Mouse (Mus musculus) ES-Bruce4 (cell line): ENCODE data around the gene Bicd2. TPM values are rescaled to one million over a fixed set of nuclear protein-coding genes. Genes with fewer than 3 reads are reported as not detected.

Source experiments
- H3K27ac ChIP-seq: 2 replicates; pipeline ENCODE4 v1.5.1; 2012; ENCODE audit warnings: low read length, inconsistent platforms; ENCODE audit not compliant: insufficient read depth
- H3K27me3 ChIP-seq: 2 replicates; pipeline ENCODE4 v1.6.1; 2012; ENCODE audit warnings: mild to moderate bottlenecking, low read length, inconsistent platforms; ENCODE audit not compliant: control insufficient read depth, poor library complexity, insufficient read depth, severe bottlenecking
- H3K36me3 ChIP-seq: 2 replicates; pipeline ENCODE4 v1.6.1; 2012; ENCODE audit warnings: inconsistent platforms, mild to moderate bottlenecking, low read length, moderate library complexity; ENCODE audit not compliant: control insufficient read depth, poor library complexity, insufficient read depth, severe bottlenecking
- H3K4me1 ChIP-seq: one replicate; pipeline ENCODE4 v1.8.1; 2011; ENCODE audit warnings: low read length; ENCODE audit not compliant: control insufficient read depth, insufficient read depth
- H3K4me3 ChIP-seq: 2 replicates; pipeline ENCODE4 v1.5.1; 2011; ENCODE audit warnings: low read depth, mild to moderate bottlenecking, low read length
- H3K9ac ChIP-seq: 2 replicates; pipeline ENCODE4 v1.6.1; 2012; ENCODE audit warnings: low read depth, mild to moderate bottlenecking, inconsistent platforms; ENCODE audit not compliant: poor library complexity, severe bottlenecking
- H3K9me3 ChIP-seq: replicated peaks from 2 replicates; pipeline ENCODE4 v1.6.1; 2012; ENCODE audit warnings: mild to moderate bottlenecking, low read length, inconsistent platforms; ENCODE audit not compliant: control insufficient read depth, poor library complexity, insufficient read depth, severe bottlenecking
- CTCF ChIP-seq: IDR thresholded peaks from one replicate; pipeline ENCODE4 v1.8.1; 2011; ENCODE audit warnings: low read depth, low read length
- EP300 ChIP-seq: IDR thresholded peaks from 2 replicates; pipeline ENCODE4 v1.6.1; 2011; ENCODE audit warnings: low read depth, low read length; ENCODE audit not compliant: insufficient read depth
- POLR2A ChIP-seq: IDR thresholded peaks from one replicate; pipeline ENCODE4 v1.8.1; 2011; ENCODE audit warnings: low read length; ENCODE audit not compliant: insufficient read depth
- polyA plus RNA-seq: library from polyadenylated mRNA; stranded (reverse); fragments of >200 nt; gene quantifications from 2 replicates; pipeline ENCODE4 v1.2.4, GENCODE M21; 2011; ENCODE audit warnings: low read depth; ENCODE audit not compliant: missing spikeins, insufficient read depth, insufficient read length

Gene Bicd2
- polyA plus RNA-seq, 1 experiment = 16.1 TPM

- H3K4me1 ChIP-seq = no peaks in the 10 kb centered on the region
- no peaks in the 10 kb centered on the region for H3K27me3 ChIP-seq
- TF ChIP-seq POLR2A = no peak
- TF ChIP-seq CTCF = peak; percentile 85
- no peak overlapping the region for H3K27ac ChIP-seq
- no peak overlapping the region for H3K4me3 ChIP-seq
- 0 out of 2 replicates have a peak, but pooled peaks cover 6% of the 10 kb centered on the region for H3K36me3 ChIP-seq
- no peaks in the 10 kb centered on the region for H3K9me3 ChIP-seq
- no peak overlapping the region for H3K9ac ChIP-seq
Observed at GRCm38 (mm10) chr13:49381230-49381629, 39.8 kb downstream of the Bicd2 start.

GRCm38 (mm10) chr13:49382997-49383396 is 41.6 kb downstream of the Bicd2 start:
- Histone ChIP-seq H3K27ac (no peak overlapping the region), H3K4me1 (no peaks in the 10 kb centered on the region), H3K4me3 (peak overlapping the region; percentile 47), H3K9me3 (no peaks in the 10 kb centered on the region), H3K36me3 (0 out of 2 replicates have a peak, but pooled peaks cover 3% of the 10 kb centered on the region), H3K9ac (peak overlapping the region; percentile 42; the same call in 1 of the 2 replicates), H3K27me3 (no peaks in the 10 kb centered on the region)
- no peak for TF ChIP-seq EP300
- TF ChIP-seq CTCF = no peak
- TF ChIP-seq POLR2A = no peak

- no peaks in the 10 kb centered on the region for H3K4me1 ChIP-seq
- H3K27ac ChIP-seq = no peak overlapping the region
- no peaks in the 10 kb centered on the region for H3K36me3 ChIP-seq
- no peaks in the 10 kb centered on the region for H3K9me3 ChIP-seq
- no peak overlapping the region for H3K9ac ChIP-seq
- no peaks in the 10 kb centered on the region for H3K27me3 ChIP-seq
- TF ChIP-seq CTCF (no peak), POLR2A (no peak), EP300 (no peak)
- no peak overlapping the region for H3K4me3 ChIP-seq
Observed at GRCm38 (mm10) chr13:49384751-49385463, 43.5 kb downstream of the Bicd2 start.

DNA sequence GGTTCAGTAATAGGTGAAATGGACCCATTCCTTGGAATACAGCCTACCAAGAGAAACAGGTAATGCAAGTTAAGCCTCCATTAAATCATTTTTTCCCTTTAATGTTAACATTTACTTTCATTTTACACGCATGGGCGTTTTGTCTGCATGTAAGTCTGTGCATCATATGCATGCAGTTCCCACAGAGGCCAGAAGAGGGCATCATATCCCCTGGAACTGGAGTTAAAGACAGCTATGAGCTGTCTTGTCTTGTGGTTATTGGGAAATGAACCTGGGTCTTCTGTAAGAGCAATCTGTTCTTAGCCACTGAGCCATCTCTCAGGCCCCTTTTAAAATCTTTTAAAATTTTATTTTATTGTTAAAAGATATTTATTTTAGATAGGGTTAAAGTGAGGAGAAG is 50.0 kb downstream of the Bicd2 start:
- Histone ChIP-seq H3K4me1 (no peaks in the 10 kb centered on the region), H3K27me3 (no peaks in the 10 kb centered on the region), H3K9ac (no peak overlapping the region), H3K4me3 (no peak overlapping the region), H3K9me3 (no peaks in the 10 kb centered on the region), H3K36me3 (no peaks in the 10 kb centered on the region), H3K27ac (no peak overlapping the region)
- TF ChIP-seq POLR2A (no peak), CTCF (no peak), EP300 (no peak)

DNA sequence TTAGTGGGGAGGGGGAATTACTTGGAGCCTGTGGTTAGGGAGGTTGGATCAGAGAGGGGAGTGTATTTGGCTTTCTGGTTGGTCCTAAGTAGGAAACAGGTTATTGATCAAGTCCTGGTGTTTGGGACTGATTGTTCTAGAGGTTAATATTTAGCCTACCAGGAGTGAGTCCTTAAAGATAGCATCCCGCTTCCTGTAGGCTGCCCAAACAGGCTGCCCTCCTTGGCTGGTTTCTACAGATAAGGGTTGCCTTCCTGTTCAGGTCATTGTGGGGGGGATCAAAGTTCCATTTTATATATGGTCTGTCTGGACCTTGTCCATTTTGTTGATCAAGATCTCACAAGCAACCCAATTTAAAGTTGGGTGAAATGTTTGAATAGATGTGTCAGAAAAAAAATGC is 52.2 kb downstream of the Bicd2 start:
- no peaks in the 10 kb centered on the region for H3K4me1 ChIP-seq
- no peak overlapping the region for H3K9ac ChIP-seq
- no peak overlapping the region for H3K4me3 ChIP-seq
- no peaks in the 10 kb centered on the region for H3K27me3 ChIP-seq
- H3K27ac ChIP-seq = no peak overlapping the region
- no peaks in the 10 kb centered on the region for H3K36me3 ChIP-seq
- TF ChIP-seq POLR2A = no peak
- no peak for TF ChIP-seq CTCF
- TF ChIP-seq EP300 = no peak
- no peaks in the 10 kb centered on the region for H3K9me3 ChIP-seq

GRCm38 (mm10) chr13:49394886-49395447 is 53.6 kb downstream of the Bicd2 start:
- Histone ChIP-seq H3K9ac (no peak overlapping the region), H3K27ac (no peak overlapping the region), H3K9me3 (no peaks in the 10 kb centered on the region), H3K4me1 (no peaks in the 10 kb centered on the region), H3K36me3 (no peaks in the 10 kb centered on the region), H3K27me3 (no peaks in the 10 kb centered on the region), H3K4me3 (no peak overlapping the region)
- TF ChIP-seq CTCF (no peak), POLR2A (no peak), EP300 (no peak)
